Mouse (Mus musculus) regulatory T cell (primary cell): ENCODE results near the gene Slc39a13.
"Not testable (repeated sequence)": the region's sequence is repeated elsewhere in the genome, so short reads cannot be mapped to it uniquely, and the experiment has no call there.

ENCODE experiments used
- in situ Hi-C: fragments of 300-600 bp; cut with MboI, MseI; formaldehyde crosslinking; loops from one replicate; pipeline ENCODE4 v1.15.1; 2025; ENCODE audit warnings: high pct_unique_total_duplicates

The Slc39a13 gene

DNA sequence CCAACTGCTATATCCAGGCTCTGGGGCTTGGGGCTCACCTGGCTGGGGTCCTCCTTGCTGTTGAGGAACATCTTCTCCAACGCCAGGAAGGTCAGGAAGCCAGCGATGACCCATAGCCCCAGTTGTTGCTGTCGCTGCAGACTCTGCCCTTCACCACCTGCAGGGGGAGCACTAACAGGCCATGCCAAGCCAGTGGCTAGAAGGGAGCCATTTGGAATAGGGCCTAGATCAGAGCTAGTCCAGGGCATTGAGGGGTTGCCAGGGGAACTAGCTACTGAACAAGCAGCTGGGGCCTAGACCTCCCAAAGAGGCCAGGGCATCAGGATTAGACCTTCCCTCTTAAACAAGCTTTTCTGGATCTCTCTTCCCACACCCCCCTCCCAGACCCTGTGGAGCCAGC is 4.7 kb downstream of the Slc39a13 start:
- in situ Hi-C loops: loop anchor here (5.0 kb wide), 1 partner anchor 37 kb away; no protein-coding TSS in a partner anchor

DNA sequence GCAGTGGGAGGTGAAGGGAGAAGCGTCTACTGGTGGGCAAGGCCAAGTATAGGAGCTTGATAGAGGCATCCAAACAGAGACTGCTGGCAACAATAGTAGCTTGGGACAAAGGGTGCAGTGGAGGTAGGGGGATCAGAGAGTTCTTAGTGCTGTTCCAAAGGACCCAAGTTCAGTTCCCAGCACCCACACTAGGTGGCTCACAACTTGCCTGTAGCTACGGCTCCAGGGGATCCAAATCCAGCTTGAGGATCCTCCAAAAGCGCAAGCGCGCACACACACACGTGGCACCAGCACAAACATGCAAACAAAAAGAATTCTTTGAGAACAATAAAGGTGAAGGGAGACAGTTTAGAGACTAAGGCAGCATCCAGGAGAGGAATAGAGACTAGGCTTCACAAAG is 6.0 kb downstream of the Slc39a13 start:
- in situ Hi-C loops: no loop called here

DNA sequence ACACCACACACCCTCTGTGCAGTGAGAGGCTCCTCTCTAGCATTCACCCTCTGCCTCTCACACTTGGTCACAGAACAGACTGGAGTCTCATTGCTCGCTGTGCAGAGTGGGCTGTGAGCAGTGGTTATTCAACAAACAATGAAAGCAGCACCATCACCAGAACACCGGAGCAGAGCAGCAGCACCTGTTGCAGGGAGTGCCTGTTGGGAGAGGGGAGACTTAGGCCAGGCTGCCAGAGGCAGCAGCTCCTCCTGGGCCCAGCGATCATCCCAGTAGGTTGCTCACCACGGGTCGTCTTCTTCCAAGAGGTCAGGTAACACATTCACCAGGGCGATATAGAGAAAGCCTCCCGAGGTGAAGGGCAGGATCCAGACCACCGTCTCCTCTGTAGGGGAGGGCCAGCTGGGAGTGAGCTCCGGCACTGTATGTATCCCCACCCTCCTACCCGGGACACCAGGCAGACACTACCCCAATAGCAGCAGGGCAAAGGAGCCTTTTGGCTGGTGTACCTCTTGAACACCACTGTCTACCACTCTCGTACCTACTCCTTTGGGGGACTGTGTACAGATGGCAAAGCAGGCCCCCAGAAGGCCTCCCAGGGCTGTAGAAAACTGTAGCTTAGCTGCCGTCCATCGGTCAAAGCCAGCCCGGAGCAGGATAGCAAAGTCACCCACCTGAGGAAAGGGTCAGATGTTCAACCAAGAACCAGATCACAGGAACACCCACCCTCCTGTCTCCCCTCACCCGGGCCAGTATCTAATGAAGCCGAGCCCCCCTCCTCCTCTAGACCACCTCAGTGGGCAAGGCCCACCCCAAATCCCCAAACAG is 7.2 kb downstream of the Slc39a13 start:
- in situ Hi-C loops: no loop called here

DNA sequence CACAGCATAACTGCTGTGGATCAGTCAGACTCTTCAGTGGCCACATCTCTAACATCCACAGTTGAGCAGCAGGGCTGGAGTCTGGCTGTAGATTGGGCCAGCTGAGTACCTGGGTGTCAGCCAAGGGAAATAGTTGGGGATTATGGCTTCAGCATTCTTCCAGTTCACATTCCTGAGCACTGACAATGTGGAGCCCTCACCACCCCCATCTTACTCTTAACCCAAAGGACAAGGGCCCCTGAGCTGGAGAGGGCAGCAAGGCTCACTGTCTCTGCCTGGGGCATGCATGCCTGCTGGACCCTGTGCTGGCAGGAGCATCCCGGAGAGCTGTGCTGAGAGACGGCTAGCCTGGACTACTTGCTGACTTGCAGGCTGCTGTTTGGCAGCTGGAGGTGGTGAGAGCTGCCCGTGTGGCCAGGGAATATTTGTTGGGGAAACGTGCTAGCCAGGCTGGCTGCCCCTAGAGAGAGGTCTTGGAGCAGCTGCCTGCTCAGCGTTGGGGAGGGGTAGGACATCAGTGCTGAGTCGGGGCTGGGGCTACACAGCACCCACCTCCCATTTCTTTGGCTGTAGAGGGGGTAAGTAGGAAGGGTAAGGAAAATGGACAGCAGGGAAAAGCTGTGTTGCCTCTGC is 8.3 kb downstream of the Slc39a13 start:
- in situ Hi-C loops: no loop called here

DNA sequence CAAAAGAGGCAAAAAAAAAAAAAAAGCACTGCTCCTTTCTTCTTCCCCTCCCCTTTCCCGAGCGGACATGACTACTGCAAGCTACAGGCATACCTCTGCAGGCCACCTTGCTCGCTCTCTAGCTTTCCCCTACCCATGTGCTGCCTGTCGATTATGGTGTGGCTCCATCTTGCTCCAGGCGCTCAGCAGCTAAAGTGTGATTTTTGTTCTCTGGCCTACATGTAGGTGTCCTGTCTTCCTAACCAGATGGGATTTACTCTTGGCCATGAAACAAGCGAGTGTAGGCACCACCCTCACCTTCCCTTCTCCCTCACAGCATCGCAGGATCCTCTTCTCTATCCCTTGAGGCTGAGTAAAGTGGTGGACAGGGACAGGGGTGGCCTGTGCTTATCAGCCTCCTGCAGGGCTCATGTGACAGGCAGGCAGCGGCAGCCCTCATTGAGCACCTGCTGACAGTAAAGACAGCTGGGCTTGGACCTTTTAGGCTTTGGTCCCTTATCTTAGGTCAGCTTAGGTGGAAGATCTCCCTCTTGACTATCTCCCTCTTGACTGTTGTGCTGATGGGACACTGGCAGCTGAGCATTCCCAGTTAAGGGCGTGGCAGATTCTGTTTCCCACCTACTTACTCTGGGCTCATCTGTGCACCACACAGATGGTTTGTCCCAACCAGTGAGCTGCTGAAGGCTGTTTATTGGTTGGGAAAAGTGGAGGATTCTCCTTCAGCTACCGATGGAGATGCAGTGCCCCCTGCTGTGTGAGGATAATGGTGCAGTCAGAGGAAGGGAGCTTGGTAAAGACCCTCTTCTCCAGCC is 9.5 kb downstream of the Slc39a13 start:
- in situ Hi-C loops: no loop called here

DNA sequence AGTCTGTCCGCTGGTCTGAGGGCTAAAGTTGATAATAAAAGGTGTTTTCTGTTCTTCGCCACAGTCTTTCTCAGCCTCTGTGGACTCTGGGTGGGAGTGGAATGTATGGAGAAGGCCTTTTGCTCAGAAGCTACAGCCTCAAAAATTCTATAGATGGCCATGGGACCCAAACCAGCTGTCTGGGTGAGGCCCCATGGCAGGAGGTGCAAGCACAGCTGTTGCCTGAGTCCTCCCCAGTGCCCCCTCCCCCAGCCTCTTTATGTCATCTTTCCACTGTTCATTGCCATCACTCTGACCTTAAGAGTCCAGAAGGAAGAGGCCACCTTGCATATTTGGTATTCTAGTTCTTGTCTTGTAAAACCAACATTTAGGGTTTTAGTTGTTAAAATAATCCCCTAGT is 10.8 kb downstream of the Slc39a13 start:
- in situ Hi-C loops: no loop called here

DNA sequence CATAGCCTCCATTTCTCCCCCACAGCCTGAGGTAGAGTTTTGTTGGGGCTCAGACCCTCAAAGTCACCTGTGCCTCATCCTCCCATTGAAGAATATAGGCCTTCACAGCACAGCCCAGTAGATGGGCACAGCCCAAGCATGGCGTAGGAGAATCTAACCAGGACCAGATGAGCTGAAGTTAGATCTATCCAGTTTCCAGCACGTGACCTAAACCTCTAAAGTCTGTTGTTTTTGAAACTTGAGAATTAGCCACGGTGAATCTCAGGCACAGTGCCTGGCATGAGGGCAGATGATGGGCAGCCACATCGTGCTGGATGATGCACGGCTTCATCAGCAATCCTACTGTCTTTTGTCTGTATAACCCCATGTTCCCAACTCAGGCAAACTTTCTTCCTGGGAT is 11.8 kb downstream of the Slc39a13 start:
- in situ Hi-C loops: no loop called here

DNA sequence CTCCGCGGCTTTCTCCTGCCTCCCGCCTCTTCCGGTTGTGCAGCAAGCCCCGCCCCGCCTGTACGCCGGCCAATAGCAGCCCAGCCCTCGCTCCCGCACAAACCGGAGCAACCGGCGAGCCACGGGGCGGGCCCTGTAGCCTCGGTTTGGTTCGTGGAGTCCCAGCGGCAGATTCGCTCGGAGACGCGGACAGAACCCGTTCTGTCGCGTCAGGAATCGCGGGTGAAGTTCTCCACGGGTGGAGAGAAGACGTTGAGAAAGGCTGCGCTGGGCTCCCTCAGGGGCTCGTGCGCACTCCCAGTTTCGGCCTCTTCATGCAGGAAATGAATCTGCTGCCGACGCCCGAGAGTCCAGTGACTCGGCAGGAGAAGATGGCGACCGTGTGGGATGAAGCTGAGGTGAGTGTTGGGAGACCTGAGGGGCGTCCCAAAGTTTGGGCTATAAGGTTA is 16.3 kb downstream of the Slc39a13 start, which contains the start of gene Psmc3:
Gene Psmc3, plus strand, starts transcription at position 76 of the 449 bp plus-strand sequence.
- in situ Hi-C loops: no loop called here

DNA sequence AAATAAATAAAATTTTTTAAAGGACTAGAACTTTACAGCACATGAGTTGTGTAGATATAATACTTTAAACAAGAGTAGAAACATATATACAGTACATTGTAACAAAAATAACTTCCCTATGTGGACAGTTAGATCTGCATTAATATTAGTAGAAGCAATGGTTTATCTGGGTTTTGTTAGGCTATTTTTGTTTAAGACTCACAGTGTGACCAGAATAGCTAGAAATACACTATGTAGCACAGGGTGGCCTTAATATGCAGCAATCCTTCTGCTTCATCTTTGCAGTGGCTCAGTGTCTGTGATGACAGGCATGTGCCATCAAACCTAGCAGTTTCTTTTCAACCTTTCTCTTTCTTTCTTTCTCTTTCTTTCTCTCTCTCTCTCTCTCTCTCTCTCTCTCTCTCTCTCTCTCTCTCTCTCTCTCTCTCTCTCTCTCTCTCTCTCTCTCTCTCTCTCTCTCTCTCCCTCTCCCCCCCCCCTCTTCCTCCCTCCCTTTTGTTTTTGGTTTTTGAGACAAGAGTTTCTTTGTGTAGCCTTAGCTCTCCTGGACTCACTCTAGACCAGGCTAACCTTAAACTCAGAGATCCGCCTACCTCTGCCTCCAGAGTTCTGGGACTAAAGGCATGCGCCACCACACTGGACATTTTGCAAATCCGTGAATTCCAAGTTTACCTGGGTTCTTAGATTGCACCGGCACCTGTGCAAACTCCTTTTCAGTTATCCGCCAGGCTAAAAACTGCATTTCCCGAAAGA is 16.9 kb downstream of the Slc39a13 start:
- in situ Hi-C loops: no loop called here

DNA sequence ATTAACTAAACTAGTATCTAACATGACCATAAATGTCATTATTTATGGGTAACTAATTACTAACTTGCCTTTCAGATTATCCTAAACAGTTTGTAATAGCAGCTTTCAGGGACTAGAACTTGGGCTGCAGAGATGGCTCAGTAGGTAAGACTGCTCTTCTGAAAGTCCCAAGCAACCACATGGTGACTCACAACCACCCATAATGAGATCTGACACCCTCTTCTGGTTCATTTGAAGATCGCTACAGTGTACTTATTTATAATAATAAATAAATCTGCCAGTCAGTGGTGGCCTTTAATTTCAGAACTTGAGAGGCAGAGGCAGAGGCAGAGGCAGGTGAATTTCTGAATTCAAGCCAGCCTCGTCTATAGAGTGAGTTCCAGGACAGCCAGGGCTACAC is 17.5 kb downstream of the Slc39a13 start:
- in situ Hi-C loops: no loop called here

DNA sequence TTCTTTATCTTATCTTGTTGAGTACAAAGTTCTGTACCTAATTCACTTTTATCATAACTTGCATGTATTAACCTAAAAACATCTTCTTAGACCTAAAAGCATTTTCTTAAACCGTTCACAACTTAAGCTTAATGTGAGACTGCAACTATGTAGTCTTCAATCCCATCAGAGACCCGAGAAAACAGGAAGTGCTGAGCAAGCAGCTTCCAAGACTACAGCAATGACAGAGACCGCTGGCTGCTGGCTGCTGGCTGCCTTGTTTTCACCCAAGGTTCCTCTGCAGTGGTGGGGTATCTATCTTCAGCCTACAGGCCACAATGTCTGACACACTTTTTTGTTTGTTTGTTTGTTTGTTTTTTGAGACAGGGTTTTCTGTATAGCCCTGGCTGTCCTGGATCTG is 18.3 kb downstream of the Slc39a13 start:
- in situ Hi-C loops: no loop called here

DNA sequence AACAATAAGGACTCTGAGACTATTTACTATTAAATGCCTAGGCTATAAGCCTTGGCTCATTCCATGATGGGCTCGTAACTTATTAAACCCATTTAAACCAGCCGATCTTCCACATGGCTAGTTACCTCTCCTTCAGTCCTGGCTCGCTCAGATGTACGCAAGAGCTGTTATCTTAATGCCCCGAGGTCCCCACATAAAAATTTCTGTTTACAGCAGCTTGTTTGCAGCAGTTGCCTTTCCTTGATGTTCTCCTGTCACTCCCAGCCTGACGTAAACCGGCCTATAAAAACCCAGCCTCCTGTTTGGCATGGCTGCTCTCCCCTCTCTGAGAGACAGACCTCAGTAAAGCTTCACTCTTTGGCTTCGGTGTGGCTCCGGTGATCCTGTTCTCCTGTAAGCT is 22.9 kb downstream of the Slc39a13 start:
- in situ Hi-C loops: no loop called here

DNA sequence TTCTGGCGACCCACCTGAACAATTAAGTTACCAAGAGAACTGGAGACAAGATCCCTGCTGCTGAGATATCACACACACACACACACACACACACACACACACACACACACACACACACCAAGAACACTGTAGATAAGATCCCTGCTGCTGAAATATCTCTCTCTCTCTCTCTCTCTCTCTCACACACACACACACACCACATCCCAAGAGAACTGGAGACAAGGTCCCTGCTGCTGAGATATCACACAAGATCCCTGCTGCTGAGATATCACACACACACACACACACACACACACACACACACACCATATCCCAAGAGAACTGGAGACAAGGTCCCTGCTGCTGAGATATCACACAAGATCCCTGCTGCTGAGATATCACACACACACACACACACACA is 24.4 kb downstream of the Slc39a13 start:
- in situ Hi-C loops: not testable (repeated sequence)

DNA sequence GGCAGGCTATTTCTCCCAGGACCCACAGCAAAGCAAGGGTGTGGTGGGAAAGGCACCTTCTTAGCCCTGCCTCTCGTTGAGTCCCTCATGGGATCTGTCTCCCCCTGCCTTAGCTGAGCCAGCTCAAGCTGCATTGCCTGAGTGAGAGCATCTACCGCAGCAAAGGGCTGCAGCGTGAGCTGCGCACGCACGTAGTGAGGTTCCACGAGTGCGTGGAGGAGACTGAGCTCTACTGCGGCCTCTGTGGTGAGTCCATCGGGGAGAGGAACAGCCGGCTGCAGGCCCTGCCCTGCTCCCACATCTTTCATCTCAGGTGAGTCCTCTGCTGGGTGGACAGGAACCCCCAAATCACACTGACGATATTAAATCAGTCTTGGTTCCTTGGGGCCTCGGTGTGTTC is 25.5 kb downstream of the Slc39a13 start:
- in situ Hi-C loops: no loop called here

DNA sequence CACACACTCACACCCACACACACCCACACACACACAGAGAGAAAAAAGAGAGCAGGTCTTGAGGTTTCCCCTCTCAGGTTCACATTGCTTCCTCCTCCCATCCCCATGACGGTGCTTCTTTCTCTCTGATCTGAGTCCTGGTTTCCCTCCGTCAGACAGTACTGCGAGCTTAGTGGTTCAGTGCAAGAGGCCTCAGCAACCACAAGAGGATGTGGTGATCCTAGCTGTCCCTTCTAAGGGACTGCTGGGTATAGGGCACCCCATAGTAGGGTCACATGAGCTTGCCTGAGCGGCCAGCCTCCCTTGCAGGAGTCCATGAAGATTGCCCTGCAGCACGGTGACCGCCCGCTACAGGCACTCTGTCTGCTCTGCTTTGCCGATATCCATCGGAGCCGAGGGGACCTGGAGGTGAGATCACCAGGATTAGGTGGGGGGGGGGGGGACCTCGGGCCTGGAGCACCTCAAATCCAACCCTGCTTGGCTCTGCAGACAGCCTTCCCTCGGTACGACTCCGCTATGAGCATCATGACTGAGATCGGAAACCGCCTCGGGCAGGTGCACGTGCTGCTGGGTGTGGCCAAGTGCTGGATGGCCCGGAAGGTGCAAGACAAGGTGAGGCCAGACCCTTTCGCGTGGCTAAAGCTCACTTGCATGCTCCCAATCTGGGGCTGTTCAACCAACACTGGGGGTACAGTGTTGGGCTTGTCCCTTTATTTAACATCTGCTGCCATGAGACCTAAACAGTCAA is 27.4 kb downstream of the Slc39a13 start:
- in situ Hi-C loops: no loop called here

DNA sequence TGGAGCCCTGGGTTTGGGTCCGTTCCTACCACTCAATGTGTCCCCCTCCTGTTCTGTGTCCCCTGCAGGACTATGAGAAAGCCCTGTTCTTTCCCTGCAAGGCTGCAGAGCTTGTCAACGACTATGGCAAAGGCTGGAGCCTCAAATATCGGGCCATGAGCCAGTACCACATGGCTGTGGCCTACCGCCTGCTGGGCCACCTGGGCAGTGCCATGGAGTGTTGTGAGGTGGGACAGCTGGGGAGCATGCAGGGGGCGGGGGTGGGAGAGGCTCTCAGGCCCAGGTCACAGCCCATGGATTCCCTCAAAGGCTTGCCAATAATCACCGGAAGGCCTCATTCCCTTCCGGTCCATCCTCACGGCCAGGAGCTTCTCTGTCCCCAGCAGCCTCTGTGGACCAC is 28.4 kb downstream of the Slc39a13 start:
- in situ Hi-C loops: no loop called here

DNA sequence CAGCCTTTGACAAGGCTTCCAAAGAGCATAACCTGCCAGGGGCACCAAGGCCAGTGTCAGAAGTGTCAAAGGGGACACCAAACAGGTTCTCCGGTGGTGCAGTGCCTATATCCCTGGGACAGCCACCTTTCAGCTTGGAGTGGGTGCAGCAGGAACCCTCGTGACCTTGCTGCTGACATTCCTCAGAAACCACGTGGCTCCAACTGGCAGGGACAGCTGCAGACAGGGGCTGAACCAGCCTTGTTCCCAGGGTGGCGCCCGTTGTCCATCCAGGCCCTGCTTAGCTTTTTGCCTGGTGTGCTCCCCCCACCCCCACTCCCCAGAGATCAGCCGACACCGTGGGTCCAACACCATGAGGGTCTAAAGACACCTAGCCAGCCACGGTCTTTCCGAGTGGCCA is 34.8 kb downstream of the Slc39a13 start, which contains the start of gene Rapsn:
Gene Rapsn, plus strand, starts transcription at position 236 of the 400 bp plus-strand sequence.
- in situ Hi-C loops: no loop called here

DNA sequence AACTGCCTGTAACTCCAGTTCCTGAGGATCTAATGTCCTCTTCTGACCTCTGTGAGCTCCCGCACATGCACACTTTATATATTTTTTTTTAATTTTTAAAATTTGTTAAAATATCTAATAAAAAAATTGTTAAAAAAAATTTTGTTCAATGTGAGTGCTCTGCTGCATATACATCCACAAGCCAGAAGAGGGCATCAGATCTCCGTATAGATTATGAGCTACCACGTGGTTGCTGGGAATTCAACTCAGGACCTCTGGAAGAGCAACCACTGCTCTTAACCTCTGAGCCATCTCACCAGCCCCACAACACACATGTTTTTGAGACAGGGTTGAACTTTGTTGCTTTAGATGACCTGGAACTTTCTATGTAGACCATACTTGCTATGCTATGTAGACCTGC is 37.2 kb downstream of the Slc39a13 start:
- in situ Hi-C loops: no loop called here

DNA sequence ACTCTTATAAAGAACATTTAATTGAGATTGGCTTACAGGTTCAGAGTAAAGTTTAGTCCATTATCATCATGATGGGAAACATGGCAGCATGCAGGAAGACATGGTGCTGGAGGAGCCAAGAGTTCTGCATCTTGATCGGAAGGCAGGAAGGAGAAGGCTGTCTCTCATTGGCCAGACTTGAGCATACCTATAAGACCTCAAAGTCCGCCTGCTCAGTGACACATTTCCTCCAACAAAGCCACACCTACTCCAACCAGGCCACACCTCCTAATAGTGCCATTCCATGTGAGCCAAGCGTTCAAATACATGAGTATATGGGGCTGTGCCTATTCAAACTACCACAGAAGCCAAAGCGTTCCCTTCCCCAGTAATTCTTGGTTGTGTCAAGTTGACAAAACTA is 39.0 kb downstream of the Slc39a13 start:
- in situ Hi-C loops: no loop called here

DNA sequence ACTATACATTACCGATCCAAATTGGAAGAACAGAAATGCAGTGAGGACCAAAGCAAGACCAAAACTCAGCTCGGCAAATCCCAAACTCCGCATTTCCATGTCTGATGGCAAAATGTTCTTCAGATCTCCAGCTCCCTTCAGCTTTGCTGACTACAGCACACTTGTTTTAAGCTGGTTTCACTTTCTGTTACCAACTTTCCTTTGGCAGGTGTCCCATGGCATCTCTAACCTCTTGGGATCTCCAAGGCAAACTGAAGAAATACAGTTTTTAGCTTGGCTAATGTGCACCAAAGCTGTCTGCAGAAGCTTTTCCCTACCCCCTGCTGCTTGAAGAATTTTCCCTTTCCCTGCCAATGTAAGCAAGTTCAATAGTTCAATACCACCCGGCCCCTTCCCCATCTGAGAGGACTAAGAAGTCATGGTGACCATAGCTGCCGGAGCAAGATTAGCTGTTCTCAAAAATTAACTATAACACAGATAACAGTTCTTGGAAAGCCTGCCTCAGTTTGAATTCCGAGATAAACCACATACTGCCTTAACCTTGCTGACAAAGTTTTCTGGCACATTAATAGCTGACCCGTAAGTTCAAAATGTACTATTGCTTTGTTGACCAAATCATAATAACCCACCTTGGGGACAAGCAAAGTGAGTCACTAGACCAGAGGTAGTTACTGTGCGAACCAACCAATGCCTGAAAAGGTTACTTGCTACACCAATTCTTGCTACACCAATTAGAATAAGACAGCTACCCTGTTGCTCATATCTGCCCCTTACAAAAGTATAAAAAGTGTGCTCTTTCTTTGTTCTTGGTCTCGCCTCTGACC is 42.6 kb downstream of the Slc39a13 start:
- in situ Hi-C loops: no loop called here
